Mouse (Mus musculus) kidney, adult 18-20 months (tissue): ENCODE results near the gene Camk2b.
A peak's percentile ranks its signal among the peaks of the same experiment; 100 is the strongest.
"Not testable (repeated sequence)": the region's sequence is repeated elsewhere in the genome, so short reads cannot be mapped to it uniquely, and the experiment has no call there.

Experiments
- DNase-seq: peaks from one replicate; pipeline ENCODE4 v3.0.0; 2021

The Camk2b gene

GRCm38 (mm10) chr11:6010751-6011482 is 55.2 kb downstream of the Camk2b start:
- DNase-seq, result not testable (repeated sequence)

GRCm38 (mm10) chr11:6007779-6008128 is 58.4 kb downstream of the Camk2b start:
- DNase-seq, result not testable (repeated sequence)

- DNase-seq, result peak; percentile 41
These were observed 59.0 kb downstream of the Camk2b start for GRCm38 (mm10) chr11:6007010-6007778.

- peak; percentile 38 for DNase-seq
These were observed 59.7 kb downstream of the Camk2b start for GRCm38 (mm10) chr11:6006351-6007009.

GRCm38 (mm10) chr11:6005374-6006043 is 60.7 kb downstream of the Camk2b start:
- peak; percentile 18 for DNase-seq

GRCm38 (mm10) chr11:6003046-6003639 is 63.0 kb downstream of the Camk2b start:
- DNase-seq, result peak; percentile 9

- DNase-seq, result no peak
These were observed 64.0 kb downstream of the Camk2b start for GRCm38 (mm10) chr11:6001981-6002649.

GRCm38 (mm10) chr11:6000961-6001682 is 65.0 kb downstream of the Camk2b start:
- DNase-seq, result no peak

GRCm38 (mm10) chr11:5999832-6000771 is 66.1 kb downstream of the Camk2b start:
- DNase-seq, result peak; percentile 72

GRCm38 (mm10) chr11:5998472-5998871 is 67.7 kb downstream of the Camk2b start:
- DNase-seq, result no peak

GRCm38 (mm10) chr11:5995989-5996388 is 70.2 kb downstream of the Camk2b start:
- peak; percentile 91 for DNase-seq

GRCm38 (mm10) chr11:5994880-5995279 is 71.3 kb downstream of the Camk2b start:
- no peak for DNase-seq

- no peak for DNase-seq
These were observed 72.0 kb downstream of the Camk2b start for GRCm38 (mm10) chr11:5994212-5994611.

GRCm38 (mm10) chr11:5990910-5991309 is 75.3 kb downstream of the Camk2b start:
- peak; percentile 54 for DNase-seq

- DNase-seq, result no peak
These were observed 76.1 kb downstream of the Camk2b start for GRCm38 (mm10) chr11:5989954-5990593.

GRCm38 (mm10) chr11:5988126-5988525 is 78.0 kb downstream of the Camk2b start:
- DNase-seq, result no peak

- no peak for DNase-seq
These were observed 82.5 kb downstream of the Camk2b start for GRCm38 (mm10) chr11:5983629-5984028.

GRCm38 (mm10) chr11:5981323-5981722 is 84.8 kb downstream of the Camk2b start:
- no peak for DNase-seq

- DNase-seq, result no peak
These were observed 85.6 kb downstream of the Camk2b start for GRCm38 (mm10) chr11:5980561-5980960.

GRCm38 (mm10) chr11:5980108-5980507 is 86.1 kb downstream of the Camk2b start:
- no peak for DNase-seq
